Mouse (Mus musculus) CD4-positive, CD25-positive, alpha-beta regulatory T cell, adult 2 months (primary cell): ENCODE measurements at regions not wholly inside any gene's neighbourhood (a gene's known extent, or its start where the extent isn't known, plus 50 kb on each side); places are given as distances from the start of the nearest gene placed in this dataset.

Experiments used
- DNase-seq: peaks from one replicate; pipeline ENCODE4 v3.0.0-alpha.2; 2012; ENCODE audit warnings: low read depth, low spot score

- no peak for DNase-seq
Measured at GRCm38 (mm10) chr5:73729646-73730045, 78.5 kb downstream of the Spata18 start.

- DNase-seq: no peak
Measured at GRCm38 (mm10) chr5:73731423-73731822, 80.2 kb downstream of the Spata18 start.

- no peak for DNase-seq
Measured at GRCm38 (mm10) chr5:73731991-73732565, 80.9 kb downstream of the Spata18 start.

- DNase-seq: no peak
Measured at GRCm38 (mm10) chr5:73740766-73741165, 89.6 kb downstream of the Spata18 start.

- DNase-seq: no peak
Measured at GRCm38 (mm10) chr5:73741441-73741840, 90.3 kb downstream of the Spata18 start.

GRCm38 (mm10) chr5:73743953-73744352 lies 92.8 kb downstream of the Spata18 start:
- DNase-seq: no peak

GRCm38 (mm10) chr5:73749791-73750190 lies 98.6 kb downstream of the Spata18 start:
- DNase-seq: no peak

- no peak for DNase-seq
Measured at GRCm38 (mm10) chr5:73752225-73752644, 101.1 kb downstream of the Spata18 start.

- no peak for DNase-seq
Measured at GRCm38 (mm10) chr5:73753827-73754226, 102.6 kb downstream of the Spata18 start.

- no peak for DNase-seq
Measured at GRCm38 (mm10) chr5:73758534-73758933, 107.4 kb downstream of the Spata18 start.

GRCm38 (mm10) chr5:73761236-73761635 lies 110.1 kb downstream of the Spata18 start:
- DNase-seq: no peak

- no peak for DNase-seq
Measured at GRCm38 (mm10) chr5:73761709-73762108, 110.5 kb downstream of the Spata18 start.

- no peak for DNase-seq
Measured at GRCm38 (mm10) chr5:73764226-73764625, 113.0 kb downstream of the Spata18 start.

- no peak for DNase-seq
Measured at GRCm38 (mm10) chr5:73765466-73765865, 114.3 kb downstream of the Spata18 start.

- no peak for DNase-seq
Measured at GRCm38 (mm10) chr5:73768253-73768652, 117.1 kb downstream of the Spata18 start.

- no peak for DNase-seq
Measured at GRCm38 (mm10) chr5:73775775-73776548, 124.8 kb downstream of the Spata18 start.

GRCm38 (mm10) chr5:73777282-73777921 lies 126.2 kb downstream of the Spata18 start:
- DNase-seq: no peak

- DNase-seq: no peak
Measured at GRCm38 (mm10) chr5:73781190-73781940, 130.2 kb downstream of the Spata18 start.

GRCm38 (mm10) chr5:73782214-73783091 lies 131.3 kb downstream of the Spata18 start:
- no peak for DNase-seq

- DNase-seq: no peak
Measured at GRCm38 (mm10) chr5:73787275-73787674, 136.1 kb downstream of the Spata18 start.

GRCm38 (mm10) chr5:73792216-73792615 lies 141.0 kb downstream of the Spata18 start:
- no peak for DNase-seq
